Comparison of ENCODE assay signal across 29 mouse cellular contexts in genomic region chr3:32694211-32694610, GRCm38 (mm10). TPM values are rescaled to one million over a fixed set of nuclear protein-coding genes. Genes with fewer than 3 reads are reported as not detected.
DNase-seq lines count a peak whose midpoint lies in the region; ATAC-seq and TF ChIP-seq lines count a peak whose summit lies in the region.
"Had no signal": no experiment of that assay in that cellular context is flagged by ENCODE, and none has a peak within 500 bp of the region (broad histone marks: within the 10 kb centered on the region; RNA-seq: fewer than 3 reads in every experiment).

No protein-coding gene starts in this region.

- no peaks in the 10 kb centered on the region for H3K36me3 ChIP-seq in CH12.LX (replicated peaks in 1 of 2; ENCODE audit: control insufficient read depth in 1 of 2, insufficient read depth in 1 of 2, low read length in 1 of 2)
- H3K36me3 ChIP-seq: embryonic facial prominence, embryonic 10.5 days; embryonic facial prominence, embryonic 13.5 days; forebrain, embryonic 12.5 days; forebrain, embryonic 15.5 days; G1E; heart, embryonic 12.5 days; heart, embryonic 15.5 days; hindbrain, embryonic 10.5 days; hindbrain, embryonic 13.5 days; intestine, embryonic 15.5 days had no signal

- TF ChIP-seq EP300 in CH12.LX (IDR thresholded peaks at IDR 0.05; ENCODE audit: low read length), result no peak

- peaks cover 12 to 28% of the 10 kb centered on the region in 2 experiments for H3K4me1 ChIP-seq in CH12.LX (ENCODE audit: control insufficient read depth in 1 of 2, insufficient read depth in 2 of 2)
- H3K4me1 ChIP-seq: embryonic facial prominence, embryonic 10.5 days; embryonic facial prominence, embryonic 13.5 days; forebrain, embryonic 12.5 days; forebrain, embryonic 15.5 days; hindbrain, embryonic 13.5 days; intestine, embryonic 15.5 days had no signal

- dilution Hi-C loops in CH12.LX (cut with MboI; ENCODE audit: extremely low pct_ligation_motif_present, extremely low pct_unique_long_range_greater_than_20kb, low sequenced_read_pairs), result no loop called here

- H3K9ac ChIP-seq in CH12.LX (ENCODE audit: insufficient read depth, low read depth), result no peak overlapping the region
- H3K9ac ChIP-seq: embryonic facial prominence, embryonic 13.5 days; forebrain, embryonic 12.5 days; forebrain, embryonic 15.5 days; heart, embryonic 12.5 days; heart, embryonic 15.5 days; hindbrain, embryonic 13.5 days; intestine, embryonic 15.5 days had no signal

- H3K27me3 ChIP-seq in CH12.LX (replicated peaks), result no peaks in the 10 kb centered on the region
- H3K27me3 ChIP-seq: embryonic facial prominence, embryonic 13.5 days; forebrain, embryonic 12.5 days; forebrain, embryonic 15.5 days; heart, embryonic 12.5 days; heart, embryonic 15.5 days; hindbrain, embryonic 13.5 days; intestine, embryonic 15.5 days had no signal

- TF ChIP-seq POLR2A in CH12.LX (IDR thresholded peaks at IDR 0.05; ENCODE audit: low read depth, low read length), result no peak

- H3K4me2 ChIP-seq in CH12.LX (ENCODE audit: insufficient read depth, low read depth, poor library complexity, severe bottlenecking), result 0 out of 2 replicates have a peak overlapping the region, but pooled peaks have one; percentile 24
- H3K4me2 ChIP-seq: embryonic facial prominence, embryonic 13.5 days; forebrain, embryonic 12.5 days; forebrain, embryonic 15.5 days; heart, embryonic 12.5 days; heart, embryonic 15.5 days; hindbrain, embryonic 13.5 days; intestine, embryonic 15.5 days had no signal

- TF ChIP-seq CTCF in CH12.LX (conservative IDR thresholded peaks at IDR 0.05 in 1 of 2, IDR thresholded peaks at IDR 0.05 in 1 of 2; ENCODE audit: low read depth in 2 of 2, low read length in 2 of 2), result no peak

- no peak overlapping the region for H3K4me3 ChIP-seq in CH12.LX (replicated peaks in 1 of 3; ENCODE audit: low read depth in 2 of 3, low read length in 2 of 3, poor library complexity in 1 of 3)
- H3K4me3 ChIP-seq: embryonic facial prominence, embryonic 10.5 days; embryonic facial prominence, embryonic 13.5 days; erythroblast, embryonic 14.5 days; forebrain, embryonic 12.5 days; forebrain, embryonic 15.5 days; heart, embryonic 12.5 days; heart, embryonic 15.5 days; hindbrain, embryonic 10.5 days; hindbrain, embryonic 13.5 days; intestine, embryonic 15.5 days had no signal

- peak; percentile 17 for DNase-seq in kidney, adult 9 months
- DNase-seq in kidney, postnatal 14 days, result no peak
- DNase-seq in CH12.LX (ENCODE audit: extremely low read depth), result no peak
- DNase-seq in Muller cell, postnatal 12 days (ENCODE audit: inconsistent ontology term), result peak; percentile 62
- peak; percentile 42 for DNase-seq in gonadal fat pad, adult 2 months (ENCODE audit: low read depth)
- no peak for DNase-seq in natural killer cell, adult 2 months (ENCODE audit: low spot score in 2 of 2)
- DNase-seq: adrenal gland, adult 8-10 months; adrenal gland, postnatal 25 days; cerebellum, adult 18-20 months; cerebellum, adult 9-10 months; cerebellum, postnatal 14 days; gastrocnemius, postnatal 10 days; heart, adult 18-20 months; heart, postnatal 10 days; heart, postnatal 36 days had no signal

- no peaks in the 10 kb centered on the region for H3K9me3 ChIP-seq in CH12.LX (replicated peaks; ENCODE audit: low read length)
- H3K9me3 ChIP-seq: embryonic facial prominence, embryonic 10.5 days; embryonic facial prominence, embryonic 13.5 days; forebrain, embryonic 12.5 days; forebrain, embryonic 15.5 days; G1E; heart, embryonic 12.5 days; heart, embryonic 15.5 days; hindbrain, embryonic 10.5 days; hindbrain, embryonic 13.5 days; intestine, embryonic 15.5 days had no signal

- no peak for ATAC-seq in megakaryocyte, adult 5-6 weeks (ENCODE audit: poor library complexity, severe bottlenecking)
- ATAC-seq: activated CD4-positive, CD25-positive, alpha-beta regulatory T cell, adult 4 months; forebrain, embryonic 15.5 days; hindbrain, embryonic 16.5 days; intestine, embryonic 15.5 days had no signal

- TF ChIP-seq RAD21 in CH12.LX (IDR thresholded peaks at IDR 0.05; ENCODE audit: low read depth, low read length), result no peak

- in situ Hi-C loops in CH12.LX (cut with MboI; ENCODE audit: low pct_ligation_motif_present, low pct_unique_long_range_greater_than_20kb, low sequenced_read_pairs), result loop anchor here (25.0 kb wide), 1 partner anchor 357 kb away; no protein-coding TSS in a partner anchor

- H3K27ac ChIP-seq in CH12.LX (ENCODE audit: insufficient read depth, low read depth), result no peak overlapping the region
- H3K27ac ChIP-seq: embryonic facial prominence, embryonic 10.5 days; embryonic facial prominence, embryonic 13.5 days; forebrain, embryonic 12.5 days; forebrain, embryonic 15.5 days; heart, embryonic 15.5 days; hindbrain, embryonic 10.5 days; hindbrain, embryonic 13.5 days; intestine, embryonic 15.5 days had no signal

- no peaks in the 10 kb centered on the region for H3K79me2 ChIP-seq in CH12.LX (replicated peaks; ENCODE audit: control insufficient read depth, extremely low read depth, insufficient read depth, poor library complexity, severe bottlenecking)

TF ChIP-seq in CH12.LX, 34 proteins besides CTCF, POLR2A, EP300 and RAD21:
- TF ChIP-seq BHLHE40 (IDR thresholded peaks at IDR 0.05; ENCODE audit: low read depth, low read length) (no peak), USF1 (IDR thresholded peaks at IDR 0.05; ENCODE audit: low read depth, low read length) (no peak), MYC (IDR thresholded peaks at IDR 0.05; ENCODE audit: low read depth, low read length) (no peak), E2F4 (IDR thresholded peaks at IDR 0.05; ENCODE audit: insufficient replicate concordance, low read depth, low read length) (no peak), NELFE (IDR thresholded peaks at IDR 0.05; ENCODE audit: low read depth, low read length) (no peak)

RNA-seq across cellular contexts. Expression of gene Actl6a, which starts 11.9 kb away (rescaled TPM):
- 80.7 and 96.6 TPM in 2 replicates for total RNA-seq in CH12.LX (2012; rRNA removed)
- total RNA-seq in CH12.LX (2014; rRNA removed), result 132 and 140 TPM in 2 replicates
- polyA plus RNA-seq in CH12.LX (2012; ENCODE audit: insufficient read length, low read depth), result 87.8 and 89.1 TPM in 2 replicates
- 24.3 and 25.5 TPM in 2 replicates for polyA plus RNA-seq in gonadal fat pad, adult 2 months (2012; rRNA removed)
- 79.1 and 92.8 TPM in 2 replicates for total RNA-seq in megakaryocyte, adult 5-6 weeks (2015)
- total RNA-seq in megakaryocyte, adult 5-6 weeks (2017), result 45.4 and 58.9 TPM in 2 replicates

RNA-seq across cellular contexts. Expression of gene Ndufb5, which starts 42.6 kb away (rescaled TPM):
- total RNA-seq in CH12.LX (2012; rRNA removed) (175 and 179 TPM in 2 replicates), CH12.LX (2014; rRNA removed) (427 and 467 TPM in 2 replicates)
- 145 and 163 TPM in 2 replicates for polyA plus RNA-seq in CH12.LX (2012; ENCODE audit: insufficient read length, low read depth)
- polyA plus RNA-seq in gonadal fat pad, adult 2 months (2012; rRNA removed), result 165 and 175 TPM in 2 replicates
- 166 and 191 TPM in 2 replicates for total RNA-seq in megakaryocyte, adult 5-6 weeks (2015)
- total RNA-seq in megakaryocyte, adult 5-6 weeks (2017), result 128 and 134 TPM in 2 replicates

RNA-seq across cellular contexts. Expression of gene Mrpl47, which starts 43.2 kb away (rescaled TPM):
- total RNA-seq in CH12.LX (2012; rRNA removed) (32.5 and 43.7 TPM in 2 replicates), CH12.LX (2014; rRNA removed) (48.8 and 66.5 TPM in 2 replicates)
- polyA plus RNA-seq in CH12.LX (2012; ENCODE audit: insufficient read length, low read depth), result 56.2 and 68.6 TPM in 2 replicates
- polyA plus RNA-seq in gonadal fat pad, adult 2 months (2012; rRNA removed), result 1.5 and 3.2 TPM in 2 replicates
- total RNA-seq in megakaryocyte, adult 5-6 weeks (2015), result 19.2 and 22.0 TPM in 2 replicates
- 6.7 and 14.0 TPM in 2 replicates for total RNA-seq in megakaryocyte, adult 5-6 weeks (2017)

Comparison
In these comparisons a context has a peak if more than half of its experiments do, and no peak if none do; other contexts are left out.
1. DNase-seq: peak in kidney, adult 9 months (single experiment), Muller cell, postnatal 12 days (single experiment) and gonadal fat pad, adult 2 months (single experiment); none in kidney, postnatal 14 days (single experiment), CH12.LX (single experiment) and natural killer cell, adult 2 months (0 of 2).